Mouse (Mus musculus): ENCODE data around the gene Zfp1.

Zfp1 gene

GRCm38 (mm10) chr8:111643264-111644141, at the start of gene Zfp1:
Gene Zfp1, plus strand, starts transcription at chr8:111643401.
- peak; percentile 91 to 93 for DNase-seq

GRCm38 (mm10) chr8:111594044-111594840, 49.0 kb upstream of the Zfp1 start:
- DNase-seq: no peak

GRCm38 (mm10) chr8:111594951-111595350, 48.2 kb upstream of the Zfp1 start:
- DNase-seq: no peak

- peak; percentile 73 to 83 for DNase-seq
Measured at GRCm38 (mm10) chr8:111595712-111596484, 47.3 kb upstream of the Zfp1 start.

- DNase-seq: no peak
Measured at GRCm38 (mm10) chr8:111596485-111596821, 46.7 kb upstream of the Zfp1 start.

- peak in 1 of 2 experiments; percentile 32 for DNase-seq
Measured at GRCm38 (mm10) chr8:111597310-111597709, 45.9 kb upstream of the Zfp1 start.

GRCm38 (mm10) chr8:111599707-111600444, 43.3 kb upstream of the Zfp1 start:
- no peak for DNase-seq

GRCm38 (mm10) chr8:111602050-111602449, 41.2 kb upstream of the Zfp1 start:
- no peak for DNase-seq

- DNase-seq: no peak
Measured at GRCm38 (mm10) chr8:111604986-111605385, 38.2 kb upstream of the Zfp1 start.

GRCm38 (mm10) chr8:111606961-111607360, 36.2 kb upstream of the Zfp1 start:
- DNase-seq: no peak

- DNase-seq: no peak
Measured at GRCm38 (mm10) chr8:111607414-111607813, 35.8 kb upstream of the Zfp1 start.

- DNase-seq: no peak
Measured at GRCm38 (mm10) chr8:111613181-111613580, 30.0 kb upstream of the Zfp1 start.

- DNase-seq: no peak
Measured at GRCm38 (mm10) chr8:111614786-111615701, 28.2 kb upstream of the Zfp1 start.

GRCm38 (mm10) chr8:111617812-111618211, 25.4 kb upstream of the Zfp1 start:
- DNase-seq: no peak

GRCm38 (mm10) chr8:111618273-111618672, 24.9 kb upstream of the Zfp1 start:
- peak; percentile 16 to 68 for DNase-seq

- no peak for DNase-seq
Measured at GRCm38 (mm10) chr8:111619936-111620335, 23.3 kb upstream of the Zfp1 start.

GRCm38 (mm10) chr8:111622104-111622503, 21.1 kb upstream of the Zfp1 start:
- DNase-seq: no peak

- no peak for DNase-seq
Measured at GRCm38 (mm10) chr8:111622553-111622952, 20.6 kb upstream of the Zfp1 start.

- peak; percentile 62 to 86 for DNase-seq
Measured at GRCm38 (mm10) chr8:111624081-111624852, 18.9 kb upstream of the Zfp1 start.

GRCm38 (mm10) chr8:111624853-111625221, 18.4 kb upstream of the Zfp1 start:
- no peak for DNase-seq

Data from lung, postnatal 4 days (tissue).